Mouse (Mus musculus): ENCODE measurements at regions not wholly inside any gene's neighbourhood (a gene's known extent, or its start where the extent isn't known, plus 50 kb on each side); places are given as distances from the start of the nearest gene placed in this dataset.

DNA sequence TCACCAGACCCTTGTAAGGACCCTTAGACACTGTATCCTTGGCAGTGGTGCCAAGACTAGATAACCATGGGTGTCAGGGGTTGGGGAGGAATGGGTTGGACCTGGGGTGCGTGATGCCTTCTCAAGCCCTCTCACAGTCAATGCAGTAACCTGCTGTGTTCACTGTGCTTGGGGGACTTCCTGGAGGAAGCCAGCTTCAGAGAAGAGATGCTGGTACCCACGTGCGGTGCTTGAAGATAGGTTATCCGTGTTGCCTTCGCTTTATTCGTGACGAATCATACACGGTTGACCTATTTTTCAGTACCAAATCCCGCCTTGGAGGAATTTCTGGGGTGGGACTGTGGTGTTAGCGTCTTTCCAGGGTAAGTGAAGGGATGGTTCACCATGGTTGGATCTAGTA lies 138.1 kb upstream of the Rtl1 start:
- no peak for DNase-seq (ENCODE audit: low spot score)
- no peak overlapping the region for H3K4me3 ChIP-seq (ENCODE audit: low read depth, low read length)
- H3K36me3 ChIP-seq (replicated peaks), result no peaks in the 10 kb centered on the region
- ATAC-seq (ENCODE audit: extremely low read depth, insufficient number of reproducible peaks, low FRiP score, poor library complexity, severe bottlenecking), result no peak
- TF ChIP-seq CTCF (IDR thresholded peaks at IDR 0.05; ENCODE audit: low read depth, low read length) (no peak), POLR2AphosphoS5 (IDR thresholded peaks at IDR 0.05; ENCODE audit: insufficient replicate concordance, low read depth, low read length) (no peak), GATA2 (IDR thresholded peaks at IDR 0.05; ENCODE audit: borderline replicate concordance, low read depth, low read length) (no peak), GATA1 (IDR thresholded peaks at IDR 0.05; ENCODE audit: borderline replicate concordance, low read length) (no peak), TAL1 (conservative IDR thresholded peaks at IDR 0.05; ENCODE audit: low read depth, low read length) (no peak)
- H3K27me3 ChIP-seq (ENCODE audit: insufficient read depth, low read length), result no peaks in the 10 kb centered on the region
- H3K9me3 ChIP-seq (replicated peaks), result peaks cover 88% of the 10 kb centered on the region
- H3K4me1 ChIP-seq (ENCODE audit: insufficient read depth, low read depth, low read length), result no peaks in the 10 kb centered on the region

DNA sequence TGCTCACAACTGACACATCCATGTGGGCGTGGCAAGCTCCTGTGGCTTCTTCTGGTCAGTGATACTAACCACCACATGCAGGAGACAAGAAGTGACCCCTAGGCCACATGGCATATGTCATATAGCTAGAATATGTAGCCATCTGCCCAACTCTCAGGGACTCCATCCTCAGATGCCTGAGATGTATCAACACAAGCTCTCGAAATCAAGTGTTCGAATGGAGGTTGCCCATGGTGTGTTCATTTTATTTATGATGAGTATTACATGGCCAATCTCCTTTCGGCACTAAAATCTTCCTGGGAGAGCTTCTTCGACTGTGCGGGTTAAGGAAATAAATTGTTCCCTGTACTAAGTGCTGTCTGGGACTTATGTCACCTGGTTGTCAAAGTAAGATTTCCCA lies 138.8 kb upstream of the Rtl1 start:
- Histone ChIP-seq H3K4me3 (ENCODE audit: low read depth, low read length) (no peak overlapping the region), H3K4me1 (ENCODE audit: insufficient read depth, low read depth, low read length) (no peaks in the 10 kb centered on the region), H3K36me3 (replicated peaks) (no peaks in the 10 kb centered on the region), H3K27me3 (ENCODE audit: insufficient read depth, low read length) (no peaks in the 10 kb centered on the region; the same call in 1 of the 2 replicates), H3K9me3 (replicated peaks) (peaks cover 88% of the 10 kb centered on the region)
- no peak for TF ChIP-seq TAL1 (conservative IDR thresholded peaks at IDR 0.05; ENCODE audit: low read depth, low read length)
- no peak for TF ChIP-seq CTCF (IDR thresholded peaks at IDR 0.05; ENCODE audit: low read depth, low read length)
- TF ChIP-seq GATA1 (IDR thresholded peaks at IDR 0.05; ENCODE audit: borderline replicate concordance, low read length), result no peak
- TF ChIP-seq POLR2AphosphoS5 (IDR thresholded peaks at IDR 0.05; ENCODE audit: insufficient replicate concordance, low read depth, low read length), result no peak
- no peak for TF ChIP-seq GATA2 (IDR thresholded peaks at IDR 0.05; ENCODE audit: borderline replicate concordance, low read depth, low read length)
- DNase-seq (ENCODE audit: low spot score) (no peak), ATAC-seq (ENCODE audit: extremely low read depth, insufficient number of reproducible peaks, low FRiP score, poor library complexity, severe bottlenecking) (no peak)

DNA sequence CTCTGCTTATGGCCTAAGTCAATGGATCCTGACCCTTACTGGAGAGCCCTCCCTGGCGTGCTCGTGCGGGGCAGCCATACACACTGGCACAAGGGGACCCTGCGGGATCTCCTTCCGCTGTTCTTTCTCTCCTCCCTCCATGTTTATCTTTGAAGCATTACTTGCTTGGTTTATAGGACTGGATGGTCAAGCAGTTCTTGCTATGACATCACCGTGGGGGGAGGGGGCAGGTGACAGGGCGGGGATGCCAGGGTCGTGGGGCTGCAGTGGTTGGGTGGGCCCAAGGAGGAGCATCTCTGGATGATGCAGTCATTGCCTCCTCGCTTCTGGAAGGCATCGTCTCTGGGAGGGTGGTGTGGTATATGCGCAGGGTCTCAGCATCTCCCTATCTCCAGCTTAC lies 142.4 kb upstream of the Rtl1 start:
- peaks cover 93% of the 10 kb centered on the region for H3K9me3 ChIP-seq (replicated peaks)
- H3K4me1 ChIP-seq (ENCODE audit: insufficient read depth, low read depth, low read length), result no peaks in the 10 kb centered on the region
- no peak overlapping the region for H3K4me3 ChIP-seq (ENCODE audit: low read depth, low read length)
- no peak for TF ChIP-seq TAL1 (conservative IDR thresholded peaks at IDR 0.05; ENCODE audit: low read depth, low read length)
- no peak for TF ChIP-seq POLR2AphosphoS5 (IDR thresholded peaks at IDR 0.05; ENCODE audit: insufficient replicate concordance, low read depth, low read length)
- TF ChIP-seq GATA1 (IDR thresholded peaks at IDR 0.05; ENCODE audit: borderline replicate concordance, low read length), result no peak
- TF ChIP-seq GATA2 (IDR thresholded peaks at IDR 0.05; ENCODE audit: borderline replicate concordance, low read depth, low read length), result no peak
- no peak for TF ChIP-seq CTCF (IDR thresholded peaks at IDR 0.05; ENCODE audit: low read depth, low read length)
- no peak for ATAC-seq (ENCODE audit: extremely low read depth, insufficient number of reproducible peaks, low FRiP score, poor library complexity, severe bottlenecking)
- H3K36me3 ChIP-seq (replicated peaks), result no peaks in the 10 kb centered on the region
- H3K27me3 ChIP-seq (ENCODE audit: insufficient read depth, low read length), result no peaks in the 10 kb centered on the region; the same call in 1 of the 2 replicates
- DNase-seq (ENCODE audit: low spot score), result no peak

DNA sequence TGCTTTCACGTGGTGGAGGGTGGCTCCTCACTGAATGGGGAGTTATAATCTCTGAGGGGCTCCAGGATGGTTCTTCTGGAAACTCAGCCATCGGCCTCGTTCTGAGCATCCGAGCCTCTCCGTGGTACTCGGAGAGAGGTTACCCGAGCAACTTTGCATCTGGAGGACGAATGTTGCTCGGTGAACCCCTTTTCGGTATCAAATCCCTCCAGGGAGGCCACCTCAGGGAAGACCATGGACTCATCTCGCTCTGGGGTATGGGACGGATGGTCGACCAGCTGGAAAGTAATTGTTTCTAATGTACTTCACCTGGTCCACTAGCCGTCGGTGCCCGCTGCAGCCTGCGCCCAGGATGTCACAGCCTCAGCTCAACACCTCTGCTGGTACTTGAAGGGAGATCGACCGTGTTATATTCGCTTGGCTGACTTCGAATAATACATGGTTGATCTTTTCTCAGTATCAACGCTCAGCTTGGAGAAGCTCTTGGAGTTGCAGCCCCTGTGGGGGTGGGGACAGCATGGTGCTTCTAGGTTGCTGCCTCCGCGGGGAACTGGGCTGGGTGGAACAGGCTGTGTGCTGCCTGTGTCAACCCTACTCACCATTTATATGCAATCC lies 143.0 kb upstream of the Rtl1 start:
- DNase-seq (ENCODE audit: low spot score) (no peak), ATAC-seq (ENCODE audit: extremely low read depth, insufficient number of reproducible peaks, low FRiP score, poor library complexity, severe bottlenecking) (no peak)
- no peak for TF ChIP-seq CTCF (IDR thresholded peaks at IDR 0.05; ENCODE audit: low read depth, low read length)
- TF ChIP-seq GATA1 (IDR thresholded peaks at IDR 0.05; ENCODE audit: borderline replicate concordance, low read length), result no peak
- no peak for TF ChIP-seq GATA2 (IDR thresholded peaks at IDR 0.05; ENCODE audit: borderline replicate concordance, low read depth, low read length)
- TF ChIP-seq POLR2AphosphoS5 (IDR thresholded peaks at IDR 0.05; ENCODE audit: insufficient replicate concordance, low read depth, low read length), result no peak
- TF ChIP-seq TAL1 (conservative IDR thresholded peaks at IDR 0.05; ENCODE audit: low read depth, low read length), result no peak
- no peaks in the 10 kb centered on the region; the same call in 1 of the 2 replicates for H3K27me3 ChIP-seq (ENCODE audit: insufficient read depth, low read length)
- H3K9me3 ChIP-seq (replicated peaks), result peaks cover 93% of the 10 kb centered on the region
- no peaks in the 10 kb centered on the region for H3K4me1 ChIP-seq (ENCODE audit: insufficient read depth, low read depth, low read length)
- no peak overlapping the region for H3K4me3 ChIP-seq (ENCODE audit: low read depth, low read length)
- no peaks in the 10 kb centered on the region for H3K36me3 ChIP-seq (replicated peaks)

DNA sequence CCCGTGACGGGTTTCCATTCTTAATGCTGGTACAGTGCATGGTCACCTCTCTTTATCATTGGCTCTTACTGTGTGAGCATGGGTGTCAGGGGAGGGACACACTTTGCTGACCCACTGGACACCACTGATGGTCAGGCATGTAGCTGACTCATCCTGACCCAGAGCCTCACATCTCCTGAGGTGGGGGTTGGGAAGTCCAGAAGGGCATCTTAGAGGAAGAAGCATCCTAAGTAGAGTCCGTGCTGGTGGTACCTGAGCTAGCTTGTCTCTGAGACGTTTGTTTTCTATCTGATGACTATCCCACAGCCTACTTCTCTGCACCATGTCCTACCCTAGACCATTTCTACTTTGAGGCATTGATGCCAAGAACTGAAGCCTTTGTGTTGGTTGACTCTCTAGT lies 144.1 kb upstream of the Rtl1 start:
- Histone ChIP-seq H3K9me3 (replicated peaks) (peaks cover 92% of the 10 kb centered on the region), H3K36me3 (replicated peaks) (no peaks in the 10 kb centered on the region), H3K27me3 (ENCODE audit: insufficient read depth, low read length) (no peaks in the 10 kb centered on the region; the same call in 1 of the 2 replicates), H3K4me3 (ENCODE audit: low read depth, low read length) (no peak overlapping the region), H3K4me1 (ENCODE audit: insufficient read depth, low read depth, low read length) (no peaks in the 10 kb centered on the region)
- DNase-seq (ENCODE audit: low spot score), result no peak
- no peak for ATAC-seq (ENCODE audit: extremely low read depth, insufficient number of reproducible peaks, low FRiP score, poor library complexity, severe bottlenecking)
- TF ChIP-seq POLR2AphosphoS5 (IDR thresholded peaks at IDR 0.05; ENCODE audit: insufficient replicate concordance, low read depth, low read length) (no peak), GATA1 (IDR thresholded peaks at IDR 0.05; ENCODE audit: borderline replicate concordance, low read length) (no peak), CTCF (IDR thresholded peaks at IDR 0.05; ENCODE audit: low read depth, low read length) (no peak), GATA2 (IDR thresholded peaks at IDR 0.05; ENCODE audit: borderline replicate concordance, low read depth, low read length) (no peak), TAL1 (conservative IDR thresholded peaks at IDR 0.05; ENCODE audit: low read depth, low read length) (no peak)

DNA sequence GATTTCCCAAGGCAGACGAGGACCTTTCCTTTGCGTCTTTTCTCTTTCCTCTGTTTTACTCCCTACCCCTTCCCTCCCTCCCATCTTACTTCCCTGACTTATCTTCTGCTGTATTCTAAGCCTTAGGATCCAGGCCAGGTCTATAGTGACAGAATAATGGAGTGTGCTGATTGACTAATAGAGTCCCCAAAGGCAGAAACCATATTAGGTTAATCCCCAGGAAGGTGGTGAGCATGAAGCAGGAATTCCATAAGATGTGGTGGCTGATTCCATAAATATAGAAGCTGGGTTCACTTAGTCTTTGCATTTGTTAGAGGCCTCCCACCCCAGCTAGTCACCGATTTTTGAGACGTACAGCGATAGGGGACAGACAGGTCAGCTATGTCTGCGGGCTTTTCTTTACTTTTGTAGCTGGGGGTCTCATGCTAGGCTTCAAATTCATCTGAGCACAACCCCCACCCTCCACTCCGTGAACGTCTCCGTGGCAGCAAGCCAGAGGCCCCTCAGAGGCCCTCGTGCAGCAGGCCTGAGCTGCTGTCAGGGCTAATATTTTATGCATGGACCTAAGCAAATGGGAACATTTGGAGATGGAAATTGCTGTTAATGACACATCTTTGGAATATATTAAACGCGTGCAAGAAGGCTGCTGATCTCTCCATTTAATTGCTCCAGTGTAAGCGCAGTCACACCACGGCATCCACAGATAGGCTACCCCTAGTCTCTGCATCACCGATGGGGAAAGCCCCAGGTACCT lies 145.8 kb upstream of the Rtl1 start:
- peaks cover 92% of the 10 kb centered on the region for H3K9me3 ChIP-seq (replicated peaks)
- TF ChIP-seq GATA2 (IDR thresholded peaks at IDR 0.05; ENCODE audit: borderline replicate concordance, low read depth, low read length), result no peak
- no peak for TF ChIP-seq GATA1 (IDR thresholded peaks at IDR 0.05; ENCODE audit: borderline replicate concordance, low read length)
- TF ChIP-seq CTCF (IDR thresholded peaks at IDR 0.05; ENCODE audit: low read depth, low read length), result no peak
- TF ChIP-seq POLR2AphosphoS5 (IDR thresholded peaks at IDR 0.05; ENCODE audit: insufficient replicate concordance, low read depth, low read length), result no peak
- TF ChIP-seq TAL1 (conservative IDR thresholded peaks at IDR 0.05; ENCODE audit: low read depth, low read length), result no peak
- no peaks in the 10 kb centered on the region; the same call in 1 of the 2 replicates for H3K27me3 ChIP-seq (ENCODE audit: insufficient read depth, low read length)
- no peak for DNase-seq (ENCODE audit: low spot score)
- H3K4me3 ChIP-seq (ENCODE audit: low read depth, low read length), result no peak overlapping the region
- no peaks in the 10 kb centered on the region for H3K4me1 ChIP-seq (ENCODE audit: insufficient read depth, low read depth, low read length)
- ATAC-seq (ENCODE audit: extremely low read depth, insufficient number of reproducible peaks, low FRiP score, poor library complexity, severe bottlenecking), result no peak
- H3K36me3 ChIP-seq (replicated peaks), result no peaks in the 10 kb centered on the region
